Mouse (Mus musculus) ovary, postnatal 36 days (tissue): ENCODE data around the gene Fsd1.

Experiments used
- DNase-seq: peaks from one replicate; pipeline ENCODE4 v3.0.0; 2022; ENCODE audit warnings: low spot score, mixed read lengths

The Fsd1 gene

GRCm38 (mm10) chr17:55963171-55963570 is 23.1 kb upstream of the Fsd1 start:
- DNase-seq: no peak

DNA sequence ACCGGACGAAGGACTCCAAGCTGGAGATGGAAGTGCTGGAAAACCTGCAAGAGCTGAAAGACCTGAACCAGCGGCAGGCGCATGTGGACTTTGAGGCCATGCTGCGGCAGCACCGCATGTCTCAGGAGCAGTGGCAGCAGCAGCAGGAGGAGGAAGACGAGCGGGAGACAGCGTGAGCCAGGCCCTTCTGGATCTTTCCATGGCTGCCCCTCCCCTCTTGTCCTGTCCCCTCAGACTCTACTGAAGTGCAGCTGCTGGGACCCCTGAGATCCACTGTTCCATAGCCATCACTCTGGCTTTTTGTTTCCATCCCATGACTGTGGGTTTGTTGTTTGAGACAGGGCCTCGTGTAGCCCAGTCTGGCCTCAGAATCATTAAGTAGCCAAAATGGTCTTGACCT is 21.8 kb upstream of the Fsd1 start:
- no peak for DNase-seq

- no peak for DNase-seq
These were observed 21.3 kb upstream of the Fsd1 start for GRCm38 (mm10) chr17:55964996-55965395.

- no peak for DNase-seq
These were observed 19.1 kb upstream of the Fsd1 start for GRCm38 (mm10) chr17:55967186-55967585.

DNA sequence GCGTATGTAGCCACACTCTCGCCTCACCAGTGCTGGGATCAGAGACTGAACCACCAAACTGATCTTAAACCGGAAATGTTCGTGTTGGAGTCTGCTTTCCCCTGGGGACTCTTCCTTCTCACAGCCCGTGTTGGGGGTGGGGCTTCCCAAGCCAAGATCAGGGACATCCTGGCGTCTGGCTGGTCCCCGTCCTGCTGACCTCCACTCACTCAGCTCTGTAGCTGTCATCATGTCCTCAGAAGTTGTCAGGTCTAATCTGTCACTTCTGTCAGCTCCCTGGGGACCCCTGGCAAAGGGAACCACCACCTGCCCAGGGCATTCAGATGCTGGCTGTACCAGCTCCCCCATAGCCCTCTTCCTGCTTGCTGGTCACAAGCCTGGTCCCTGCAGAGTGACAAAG is 18.1 kb upstream of the Fsd1 start:
- DNase-seq: no peak

DNA sequence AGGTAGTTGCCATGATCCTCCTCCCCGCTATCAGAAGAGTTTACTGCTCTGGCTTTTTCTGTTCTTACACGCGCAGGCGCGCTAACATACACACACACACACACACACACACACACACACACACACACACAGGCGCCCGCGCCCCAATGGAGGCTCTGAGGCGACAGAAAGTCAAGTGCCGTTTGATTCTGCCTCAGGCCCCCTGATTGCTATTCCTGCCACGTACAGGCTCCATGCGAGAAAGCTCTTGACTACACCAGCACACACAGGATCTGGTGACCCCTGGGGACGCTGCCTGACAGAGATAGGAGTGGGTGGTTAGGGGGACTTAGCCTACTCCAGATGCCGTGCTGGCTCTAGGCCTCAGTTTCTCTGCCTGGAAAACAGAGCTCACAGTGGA is 16.7 kb upstream of the Fsd1 start:
- DNase-seq: no peak

DNA sequence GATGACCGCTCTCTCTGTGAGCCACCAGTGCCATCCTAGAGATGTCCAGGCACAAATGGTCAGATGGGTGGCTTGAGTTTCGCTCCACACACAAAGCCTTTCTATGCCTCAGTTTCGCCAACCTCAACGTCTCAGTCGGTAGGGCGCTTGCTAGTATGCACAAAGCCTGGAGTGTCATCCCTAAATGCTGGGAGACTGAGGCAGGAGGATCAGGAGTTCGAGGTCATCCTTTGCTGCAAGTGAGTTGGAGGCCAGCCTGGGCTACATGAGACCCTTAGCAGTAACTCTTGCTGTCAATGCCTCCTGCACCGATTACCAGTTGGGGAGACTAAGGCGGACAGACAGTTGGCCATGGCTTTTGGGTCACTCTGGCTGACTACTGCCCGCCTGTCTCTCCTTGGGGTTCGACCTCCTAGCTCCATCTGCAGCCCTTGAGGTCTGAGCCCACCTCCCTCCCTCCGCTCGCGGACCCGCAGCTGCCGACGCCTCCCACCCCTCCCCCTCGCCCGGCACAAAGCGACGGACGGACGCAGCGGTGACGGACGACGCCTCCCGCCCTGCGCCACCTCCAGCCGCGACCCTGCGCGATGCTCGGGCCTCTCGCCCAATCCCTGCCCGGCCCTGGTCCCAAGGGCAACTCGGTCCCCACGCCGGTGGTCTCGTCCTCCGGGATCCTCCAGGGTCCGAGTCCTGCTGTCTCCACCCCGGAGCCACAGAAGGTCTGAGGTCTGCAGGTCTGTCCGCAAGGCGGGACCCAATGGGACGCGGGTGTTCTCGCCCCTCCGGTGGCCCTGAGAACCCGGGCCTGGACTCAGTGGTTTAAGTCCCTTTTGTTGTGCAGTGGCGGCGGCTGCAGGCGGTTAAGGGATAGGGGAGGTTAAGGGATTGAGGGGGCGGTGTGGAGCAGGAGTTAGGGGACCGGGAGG is 16.1 kb upstream of the Fsd1 start, which contains the start of gene Shd:
TSS of gene Shd (plus strand) at position 502 of the 926 bp plus-strand sequence.
- no peak for DNase-seq

GRCm38 (mm10) chr17:55971453-55971852 is 14.9 kb upstream of the Fsd1 start:
- no peak for DNase-seq

DNA sequence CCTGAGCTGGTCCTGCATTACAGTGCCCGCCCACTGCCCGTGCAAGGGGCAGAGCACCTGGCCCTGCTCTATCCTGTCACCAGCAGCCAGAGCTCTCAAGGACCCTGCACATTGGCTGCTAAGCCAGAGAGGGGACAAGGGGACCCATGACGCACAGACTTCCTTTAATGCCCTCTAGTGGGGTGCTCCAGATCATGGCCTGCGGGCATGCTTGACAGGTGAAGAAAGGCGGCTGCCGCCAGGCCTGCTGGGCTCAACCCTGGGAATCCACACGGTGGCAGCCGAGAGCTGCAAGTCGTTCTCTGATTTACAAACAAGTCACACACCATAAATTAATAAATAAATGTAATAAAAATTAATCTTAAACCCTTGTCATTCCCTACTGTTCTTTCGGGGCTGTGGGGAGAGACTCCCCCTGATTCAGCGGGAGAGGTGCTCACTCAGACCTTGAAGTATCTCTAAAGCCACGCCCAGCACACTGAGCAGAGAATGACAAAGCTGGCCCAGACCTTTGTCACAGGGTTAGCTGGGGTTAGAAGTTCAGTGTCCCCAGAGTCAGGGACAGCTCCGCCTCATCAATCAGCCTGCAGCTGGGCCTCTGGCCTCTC is 9.9 kb upstream of the Fsd1 start:
- peak; percentile 79 for DNase-seq

DNA sequence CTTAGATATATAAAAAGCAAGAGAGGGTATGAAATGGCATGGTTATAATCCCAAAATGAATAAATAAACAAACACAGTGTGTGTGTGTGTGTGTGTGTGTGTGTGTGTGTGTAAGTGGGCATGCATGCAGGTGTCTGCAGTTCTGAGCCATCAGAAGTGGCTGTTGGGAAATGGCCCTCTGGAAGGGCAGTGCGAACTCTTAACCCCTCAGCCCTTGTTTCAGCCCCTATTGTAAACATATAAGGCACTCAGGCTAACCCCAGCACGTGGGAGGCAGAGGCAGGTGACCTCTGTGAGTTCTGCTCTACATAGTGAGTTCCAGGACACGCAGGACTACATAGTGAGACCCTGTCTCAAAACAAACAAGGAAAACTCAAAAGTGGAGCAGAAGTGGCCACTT is 9.0 kb upstream of the Fsd1 start:
- DNase-seq: no peak

DNA sequence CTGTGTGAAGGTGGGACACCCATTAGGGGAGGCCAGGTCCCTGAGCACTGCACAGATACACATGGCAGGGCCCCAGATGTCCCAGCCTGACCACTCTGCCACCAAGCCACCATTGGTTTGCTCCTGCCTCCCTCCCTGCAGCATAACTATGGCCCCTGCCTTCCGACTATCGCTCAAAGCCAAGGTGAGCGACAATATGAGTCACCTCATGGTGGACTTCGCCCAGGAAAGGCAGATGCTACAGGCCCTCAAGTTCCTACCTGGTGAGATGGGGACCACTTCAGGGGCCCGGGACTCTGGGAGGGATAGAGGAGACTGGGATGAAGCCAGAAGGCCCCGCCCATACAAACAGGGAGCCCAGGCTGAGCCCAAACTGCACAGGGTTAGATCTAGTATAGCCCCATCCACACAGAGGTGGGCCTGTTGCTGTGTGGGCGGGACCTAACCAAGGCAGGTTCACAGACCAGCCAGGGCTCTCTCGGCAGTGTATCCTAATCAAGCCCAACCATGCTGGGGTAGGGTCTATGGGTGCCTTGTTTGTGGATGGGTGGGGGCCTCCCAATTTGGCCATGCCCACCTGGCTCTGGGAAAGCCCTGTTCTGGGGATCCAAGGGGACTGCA is 4.1 kb downstream of the Fsd1 start:
- DNase-seq: no peak

DNA sequence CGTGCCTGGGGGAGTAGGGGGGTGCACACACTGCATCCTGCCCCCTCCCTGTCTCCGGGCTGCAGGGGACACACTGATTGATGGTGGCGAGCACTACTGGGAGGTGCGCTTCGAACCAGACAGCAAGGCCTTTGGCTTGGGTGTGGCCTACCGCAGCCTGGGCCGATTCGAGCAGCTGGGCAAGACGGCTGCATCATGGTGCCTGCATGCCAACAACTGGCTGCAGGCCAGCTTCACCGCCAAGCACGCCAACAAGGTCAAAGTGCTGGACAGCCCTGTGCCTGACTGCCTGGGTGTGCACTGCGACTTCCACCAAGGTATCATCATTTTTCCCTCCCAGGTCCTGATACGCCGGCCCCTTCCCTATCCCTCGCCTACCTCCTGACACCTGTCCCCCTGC is 9.7 kb downstream of the Fsd1 start:
- DNase-seq: peak; percentile 59

DNA sequence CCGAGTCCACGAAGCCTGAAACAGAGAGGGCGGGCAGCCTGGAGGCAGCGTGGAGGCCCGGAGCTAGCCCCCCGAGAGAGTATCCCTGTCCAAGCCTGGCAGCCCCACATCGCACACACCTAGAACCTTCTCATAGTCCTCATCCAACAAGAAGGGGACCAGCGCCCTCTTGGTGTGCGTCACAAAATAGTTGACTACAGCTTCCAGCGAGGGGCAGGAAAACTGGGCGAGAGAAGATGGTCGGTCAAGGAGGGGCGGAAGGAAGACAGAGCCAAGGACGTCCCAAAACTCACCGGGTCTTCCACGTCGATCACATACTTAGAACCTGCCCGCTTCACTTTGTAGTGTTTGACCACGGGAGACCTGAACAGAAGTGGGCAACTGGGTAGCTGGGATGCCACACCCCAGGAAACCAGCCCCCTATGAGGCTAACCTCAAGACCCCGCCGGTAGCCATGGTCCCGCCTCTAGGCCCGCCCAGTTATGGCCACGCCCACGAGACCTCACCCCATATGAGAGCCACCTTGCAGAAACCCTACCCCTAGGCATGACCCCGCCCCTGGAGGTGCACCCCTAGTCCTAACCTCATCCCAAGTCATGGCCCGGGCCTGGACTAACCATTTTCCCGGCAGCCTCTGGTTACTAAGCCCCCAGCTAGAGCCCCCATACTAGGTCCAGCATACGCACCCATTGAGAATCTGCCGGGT is 13.6 kb downstream of the Fsd1 start:
- no peak for DNase-seq

GRCm38 (mm10) chr17:56003000-56003399 is 16.7 kb downstream of the Fsd1 start:
- DNase-seq: no peak

DNA sequence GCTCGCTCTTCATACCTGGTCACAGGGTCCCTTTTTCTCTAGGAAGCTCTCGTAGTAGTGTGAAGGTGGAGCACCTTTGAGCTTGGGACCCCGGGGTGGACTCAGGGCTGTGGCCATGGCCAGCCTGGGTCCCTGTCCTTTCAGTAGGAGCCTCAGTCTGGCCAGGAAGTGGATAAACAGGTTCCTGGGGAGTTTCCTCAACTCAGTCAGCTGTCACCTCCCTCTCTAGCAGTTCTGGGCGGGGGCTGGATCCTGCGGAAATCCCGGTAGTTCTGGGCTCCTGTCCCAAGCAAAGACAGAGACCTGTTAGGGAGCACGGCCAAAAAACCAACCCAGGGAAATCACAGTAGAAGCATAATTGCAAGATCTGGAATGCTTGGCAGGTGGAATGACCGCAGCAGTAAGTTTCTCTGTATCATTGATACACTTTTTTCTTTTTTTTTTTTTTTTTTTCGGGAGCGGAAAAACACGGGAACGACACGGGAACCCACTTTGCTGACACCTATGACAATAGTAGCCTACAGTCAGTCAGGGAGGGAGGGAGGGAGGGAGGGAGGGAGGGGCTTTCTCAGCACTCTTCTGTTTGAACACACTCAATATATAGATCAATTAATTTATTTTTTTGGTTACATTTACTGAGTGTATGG is 19.2 kb downstream of the Fsd1 start, which contains the start of the genes Stap2 and Mpnd:
TSS of gene Stap2 (minus strand) at position 170 of the 647 bp plus-strand sequence.
TSS of gene Mpnd (plus strand) at position 297 of the 647 bp plus-strand sequence.
- DNase-seq: peak; percentile 34

DNA sequence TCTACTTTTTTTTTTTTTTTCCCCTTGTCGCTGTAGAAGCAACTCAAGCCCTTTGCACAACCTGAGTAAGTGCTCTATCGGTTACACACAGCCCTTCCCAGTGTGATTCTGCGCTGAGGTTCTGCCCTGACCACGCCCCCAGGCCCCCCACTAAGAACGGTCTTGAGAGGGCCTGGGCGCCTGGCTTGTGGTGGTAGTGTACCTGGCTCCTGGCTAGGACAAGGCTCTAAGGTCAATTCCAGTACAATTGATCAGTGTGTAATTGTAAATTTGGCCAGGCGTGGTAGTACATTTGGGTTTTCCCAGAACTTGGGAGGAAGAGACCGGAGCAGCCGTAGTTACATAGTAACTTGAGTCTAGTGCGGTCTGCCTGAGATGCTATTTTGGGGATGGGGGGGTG is 20.6 kb downstream of the Fsd1 start:
- no peak for DNase-seq

GRCm38 (mm10) chr17:56007444-56008355 is 21.4 kb downstream of the Fsd1 start:
- no peak for DNase-seq

GRCm38 (mm10) chr17:56008356-56009087 is 22.2 kb downstream of the Fsd1 start:
- DNase-seq: peak; percentile 88

DNA sequence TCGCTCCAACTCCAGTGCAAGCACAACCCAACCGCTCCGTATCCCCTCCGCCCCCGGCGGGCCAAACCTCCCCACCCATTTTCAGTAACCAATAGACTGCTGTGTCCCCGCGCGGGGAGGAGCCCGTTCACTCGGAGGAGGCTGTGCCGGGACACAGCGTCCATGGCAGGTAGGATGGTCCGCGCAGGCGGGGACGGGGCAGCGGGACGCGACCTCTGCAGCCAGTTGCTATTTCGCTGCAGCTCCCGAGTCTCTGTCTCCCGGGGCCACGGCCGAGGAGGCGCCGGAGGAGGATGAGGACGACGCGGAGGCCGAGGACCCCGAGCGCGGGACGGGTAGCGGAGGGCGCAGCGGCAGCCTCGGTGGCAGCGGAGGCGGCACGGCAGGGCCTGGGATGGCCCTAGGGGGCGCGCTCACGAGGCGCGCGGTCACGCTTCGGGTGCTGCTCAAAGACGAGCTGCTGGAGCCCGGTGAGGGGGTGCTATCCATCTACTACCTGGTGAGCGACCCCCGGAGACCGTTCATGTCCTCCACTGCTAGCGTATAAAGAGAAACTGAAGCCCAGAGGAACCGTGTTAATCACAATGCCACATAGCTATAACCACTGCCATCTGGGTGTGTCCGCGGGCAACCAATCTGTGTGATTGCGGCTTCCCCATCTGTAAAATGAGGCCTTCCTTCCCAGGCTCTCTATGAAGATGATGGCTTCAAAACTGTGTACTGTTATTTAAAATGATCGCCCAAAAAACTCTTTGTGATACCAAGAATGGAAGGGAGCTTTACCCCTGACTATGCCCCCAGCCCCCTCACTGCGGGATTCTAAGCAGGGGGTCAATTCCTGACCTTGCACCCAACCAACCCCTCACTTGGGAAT is 23.0 kb downstream of the Fsd1 start:
- peak; percentile 91 for DNase-seq
